Mouse (Mus musculus) bone marrow macrophage, adult 2 months (primary cell): ENCODE results near the gene Gm3417. TPM values are rescaled to one million over a fixed set of nuclear protein-coding genes. Genes with fewer than 3 reads are reported as not detected.
A peak's percentile ranks its signal among the peaks of the same experiment; 100 is the strongest.
"Not testable (repeated sequence)": the region's sequence is repeated elsewhere in the genome, so short reads cannot be mapped to it uniquely, and the experiment has no call there.

Experiments used
- H3K27ac ChIP-seq: 2 replicates; pipeline ENCODE4 v1.5.1; 2012; ENCODE audit warnings: low read depth, low read length; ENCODE audit not compliant: insufficient read depth
- H3K4me1 ChIP-seq: 2 replicates; pipeline ENCODE4 v1.6.1; 2012; ENCODE audit warnings: low read length; ENCODE audit not compliant: control insufficient read depth, insufficient read depth
- H3K4me3 ChIP-seq: 2 replicates; pipeline ENCODE4 v1.5.1; 2012; ENCODE audit warnings: mild to moderate bottlenecking, low read length, moderate library complexity; ENCODE audit not compliant: insufficient read depth
- polyA plus RNA-seq: library from polyadenylated mRNA; stranded (reverse); fragments of >200 nt; gene quantifications from 2 replicates; pipeline ENCODE4 v1.2.4, GENCODE M21; 2012; ENCODE audit not compliant: missing spikeins, insufficient read depth, insufficient read length

Gene Gm3417
- not detected in 2 replicates for polyA plus RNA-seq

- H3K4me1 ChIP-seq, H3K4me3 ChIP-seq: not testable (repeated sequence)
- H3K27ac ChIP-seq, result 0 out of 2 replicates have a peak within 1 kb of the TSS, but pooled peaks have one; percentile 26
Measured at GRCm38 (mm10) chr17:14978362-14979038, at the start of gene Gm3417, which contains the start of gene 9030025P20Rik. TSS of gene Gm3417 (minus strand) at chr17:14978790. TSS of gene 9030025P20Rik (plus strand) at chr17:14978468.

- H3K4me1 ChIP-seq, H3K4me3 ChIP-seq, H3K27ac ChIP-seq: not testable (repeated sequence)
Measured at GRCm38 (mm10) chr17:15025513-15025912, 46.9 kb upstream of the Gm3417 start.

GRCm38 (mm10) chr17:15024502-15025193 is 46.1 kb upstream of the Gm3417 start:
- H3K4me3 ChIP-seq, result not testable (repeated sequence)

GRCm38 (mm10) chr17:15023878-15024492 is 45.4 kb upstream of the Gm3417 start:
- H3K4me3 ChIP-seq, H3K27ac ChIP-seq, H3K4me1 ChIP-seq: not testable (repeated sequence)

More at GRCm38 (mm10) chr17:15024502-15025193, 46.1 kb upstream of the Gm3417 start:
- H3K27ac ChIP-seq, H3K4me1 ChIP-seq: not testable (repeated sequence)

GRCm38 (mm10) chr17:15021503-15022220 is 43.1 kb upstream of the Gm3417 start:
- not testable (repeated sequence) for H3K4me1 ChIP-seq
- Histone ChIP-seq H3K4me3 (peak overlapping the region; percentile 49), H3K27ac (peak overlapping the region; percentile 85)

- not testable (repeated sequence) for H3K4me1 ChIP-seq, H3K4me3 ChIP-seq, H3K27ac ChIP-seq
Measured at GRCm38 (mm10) chr17:15009706-15010413, 31.3 kb upstream of the Gm3417 start, which contains the start of gene Gm3435. TSS of gene Gm3435 (plus strand) at chr17:15010176.

GRCm38 (mm10) chr17:15009088-15009487 is 30.5 kb upstream of the Gm3417 start:
- not testable (repeated sequence) for H3K4me1 ChIP-seq, H3K4me3 ChIP-seq, H3K27ac ChIP-seq

- not testable (repeated sequence) for H3K4me1 ChIP-seq, H3K27ac ChIP-seq, H3K4me3 ChIP-seq
Measured at GRCm38 (mm10) chr17:15000047-15000446, 21.5 kb upstream of the Gm3417 start.

- H3K4me3 ChIP-seq, H3K27ac ChIP-seq, H3K4me1 ChIP-seq: not testable (repeated sequence)
Measured at GRCm38 (mm10) chr17:14994140-14994539, 15.6 kb upstream of the Gm3417 start.

- H3K27ac ChIP-seq, H3K4me3 ChIP-seq, H3K4me1 ChIP-seq: not testable (repeated sequence)
Measured at GRCm38 (mm10) chr17:14993139-14993832, 14.7 kb upstream of the Gm3417 start.

GRCm38 (mm10) chr17:14992522-14993138 is 14.0 kb upstream of the Gm3417 start:
- H3K4me3 ChIP-seq, H3K27ac ChIP-seq, H3K4me1 ChIP-seq: not testable (repeated sequence)

GRCm38 (mm10) chr17:14990116-14990702 is 11.6 kb upstream of the Gm3417 start:
- peak overlapping the region; percentile 52 for H3K27ac ChIP-seq
- H3K4me3 ChIP-seq, H3K4me1 ChIP-seq: not testable (repeated sequence)

- H3K4me1 ChIP-seq, H3K4me3 ChIP-seq: not testable (repeated sequence)
- H3K27ac ChIP-seq, result 0 out of 2 replicates have a peak overlapping the region, but pooled peaks have one; percentile 26
Measured at GRCm38 (mm10) chr17:14977718-14978361, 750 bp downstream of the Gm3417 start.
